Mouse (Mus musculus) embryo, embryonic 10.5 days (tissue): ENCODE data around the gene Tas1r1.

Experiments
- DNase-seq: peaks from one replicate; pipeline ENCODE4 v3.0.0-alpha.2; 2015; ENCODE audit warnings: low spot score

The Tas1r1 gene

DNA sequence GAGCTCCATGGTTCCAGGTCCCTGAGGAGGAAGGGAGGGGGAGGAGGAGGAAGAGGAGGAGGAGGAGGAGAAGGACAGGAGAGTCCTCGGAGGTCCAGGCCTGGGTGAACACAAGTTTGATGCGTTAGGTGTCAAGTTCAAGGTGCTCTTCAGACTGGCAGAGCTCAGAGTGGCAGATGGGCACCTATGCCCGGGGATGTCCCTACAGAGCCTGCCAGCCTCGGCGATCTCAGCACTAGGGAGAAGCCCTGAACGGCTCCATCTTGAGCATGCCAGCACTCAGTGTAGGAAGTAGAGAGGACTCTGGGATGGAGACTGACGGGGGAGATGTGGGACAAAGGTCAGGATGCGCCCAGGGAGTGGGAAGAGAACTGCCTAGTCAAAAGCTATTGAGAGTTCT lies 51.7 kb downstream of the Tas1r1 start:
- DNase-seq, result no peak

DNA sequence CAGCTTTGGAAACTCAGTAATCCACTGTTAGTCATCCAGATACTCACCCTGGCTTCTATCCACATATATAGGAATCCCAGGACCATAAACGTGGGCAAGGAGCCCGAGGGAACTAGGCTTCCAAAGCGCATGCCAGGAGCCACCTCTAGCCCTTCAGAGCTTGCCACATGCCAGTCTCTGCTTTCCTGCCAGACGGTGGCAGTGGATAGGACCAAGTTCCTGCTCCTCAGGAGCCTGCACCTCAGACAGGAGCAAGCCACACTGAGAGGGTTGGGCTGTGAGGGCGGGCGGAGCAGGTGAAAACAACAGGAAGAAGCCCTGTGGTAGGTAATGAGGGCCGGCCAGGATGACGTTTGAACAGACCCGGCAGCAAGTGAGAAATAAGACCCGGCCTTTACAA lies 52.5 kb downstream of the Tas1r1 start:
- DNase-seq, result no peak

DNA sequence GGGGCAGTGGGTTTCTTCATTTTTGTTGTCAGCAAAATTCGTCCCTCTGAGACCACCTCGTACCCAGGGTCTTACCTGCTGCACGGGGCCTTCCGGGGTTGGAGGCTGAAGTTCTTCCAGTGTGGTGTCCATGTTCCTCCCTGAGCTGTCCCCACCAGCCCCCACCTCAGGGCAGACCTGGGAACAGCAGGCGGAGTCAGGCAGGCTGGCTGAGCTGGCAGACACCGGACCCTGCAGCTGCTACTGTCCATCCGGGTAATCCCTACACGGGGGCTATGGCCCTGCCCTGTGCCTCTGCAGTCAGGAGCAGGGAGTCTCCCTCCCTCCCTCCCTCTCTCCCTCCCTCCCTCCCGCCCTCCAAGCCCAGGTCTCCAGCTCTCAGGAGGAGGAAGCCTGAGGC lies 54.8 kb downstream of the Tas1r1 start:
- no peak for DNase-seq

DNA sequence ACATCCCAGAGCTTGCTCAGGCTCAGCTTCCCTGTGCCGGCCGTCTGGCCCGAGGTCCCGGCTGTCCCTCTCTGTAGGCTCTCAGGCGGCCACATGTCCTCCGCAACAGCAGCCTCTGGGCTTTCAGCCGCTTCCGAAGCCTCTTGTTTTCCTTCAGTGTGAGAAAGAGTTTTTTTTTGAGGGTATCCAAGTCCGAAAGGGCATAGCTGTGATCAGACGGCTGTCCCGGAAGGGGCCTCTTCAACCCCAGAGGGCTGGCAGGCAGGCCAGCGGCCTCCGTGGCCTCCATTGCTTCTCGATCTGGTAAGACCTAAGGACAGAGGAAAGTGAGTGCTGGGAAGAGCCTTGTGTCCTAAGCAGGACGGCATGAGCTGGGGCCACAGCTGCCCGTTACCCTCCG lies 55.3 kb downstream of the Tas1r1 start:
- no peak for DNase-seq

DNA sequence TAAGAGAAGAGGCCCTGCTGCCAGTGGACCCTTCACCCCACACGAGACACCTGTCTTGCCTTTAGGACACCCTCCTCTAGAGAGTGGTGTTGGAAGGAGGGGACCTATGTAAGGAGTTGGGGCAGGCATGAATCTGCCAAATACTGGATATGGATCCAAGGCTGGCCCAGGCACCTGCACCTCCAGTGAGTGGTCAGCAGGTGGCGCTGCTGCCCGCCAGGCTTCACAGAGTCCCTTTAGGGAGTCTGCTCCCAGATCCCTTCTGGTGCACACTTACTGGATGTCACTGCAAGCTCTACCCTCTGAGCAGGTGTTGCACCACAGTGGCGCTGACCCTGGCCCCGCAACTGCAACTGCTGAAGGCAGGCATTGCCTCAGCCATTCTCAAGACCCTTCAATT lies 57.0 kb downstream of the Tas1r1 start:
- peak; percentile 89 for DNase-seq

DNA sequence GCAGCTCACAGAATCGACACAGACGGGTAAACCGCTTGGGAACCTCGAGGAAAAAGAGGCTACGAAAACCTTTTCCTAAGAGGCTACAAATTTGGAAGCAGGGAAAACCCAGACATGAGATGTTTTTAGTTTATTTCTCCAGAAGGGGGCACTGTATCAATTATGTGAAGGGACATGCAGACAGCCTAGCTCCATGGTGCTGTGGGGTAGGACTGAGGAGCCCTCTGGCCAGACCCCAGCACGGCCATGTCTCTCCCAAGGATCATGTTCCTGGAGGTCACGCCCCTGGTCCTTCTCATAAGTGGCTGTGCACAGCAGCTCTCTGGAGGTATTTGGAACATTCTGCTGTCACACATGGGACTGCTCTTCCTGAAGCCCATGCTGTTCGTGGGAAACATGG lies 57.7 kb downstream of the Tas1r1 start:
- DNase-seq, result peak; percentile 55
